Mouse (Mus musculus) heart, embryonic 16.5 days (tissue): ENCODE results near the gene Wwtr1. TPM values are rescaled to one million over a fixed set of nuclear protein-coding genes. Genes with fewer than 3 reads are reported as not detected.

Experiments
- ATAC-seq: fragments of 200-750 bp; cut with Nextera tagmentation; replicated peaks from 2 replicates; pipeline ENCODE4 v1.8.0; 2017; ENCODE audit warnings: moderate number of reproducible peaks; ENCODE audit not compliant: insufficient read depth, low FRiP score; ENCODE audit errors: extremely low read depth
- H3K27ac ChIP-seq: fragments of 300-500 bp; sonication (generic); 2 replicates; pipeline ENCODE4 v1.5.1; 2014; ENCODE audit warnings: mild to moderate bottlenecking, low read length, control low read depth, moderate library complexity
- H3K27me3 ChIP-seq: fragments of 300-500 bp; sonication (generic); 2 replicates; pipeline ENCODE4 v1.6.1; 2014; ENCODE audit warnings: low read length, mixed read lengths; ENCODE audit not compliant: control insufficient read depth, insufficient read depth
- H3K36me3 ChIP-seq: fragments of 300-500 bp; sonication (generic); 2 replicates; pipeline ENCODE4 v1.6.1; 2014; ENCODE audit not compliant: control insufficient read depth, insufficient read depth
- H3K4me1 ChIP-seq: fragments of 300-500 bp; sonication (generic); 2 replicates; pipeline ENCODE4 v1.6.1; 2014; ENCODE audit warnings: low read length, mixed read lengths; ENCODE audit not compliant: control insufficient read depth, insufficient read depth
- H3K4me2 ChIP-seq: fragments of 300-500 bp; sonication (generic); 2 replicates; pipeline ENCODE4 v1.6.1; 2014; ENCODE audit warnings: low read depth, mild to moderate bottlenecking, control low read depth, low read length
- H3K4me3 ChIP-seq: fragments of 300-500 bp; sonication (generic); 2 replicates; pipeline ENCODE4 v1.5.1; 2014; ENCODE audit warnings: mild to moderate bottlenecking, control low read depth, low read length
- H3K9ac ChIP-seq: fragments of 300-500 bp; sonication (generic); 2 replicates; pipeline ENCODE4 v1.6.1; 2014; ENCODE audit warnings: low read length, control low read depth
- H3K9me3 ChIP-seq: fragments of 300-500 bp; sonication (generic); replicated peaks from 2 replicates; pipeline ENCODE4 v1.6.1; 2016; ENCODE audit warnings: low read length; ENCODE audit not compliant: control insufficient read depth
- WGBS: fragments of 180-500 bp; shearing (Covaris S2); extraction: QIAGEN DNeasy Blood & Tissue Kit; methylation state at CpG from one replicate; pipeline ENCODE4 v1.1.7; 2014; 5-methylcytosine and 5-hydroxymethylcytosine counted together
- polyA plus RNA-seq: library from polyadenylated mRNA; unstranded; fragments of >200 nt; fragmentation: Nextera tagmentation; extraction: Ambion mirVana; gene quantifications from 2 replicates; pipeline ENCODE4 v1.2.1, GENCODE M21; 2015

The Wwtr1 gene
- polyA plus RNA-seq, 1 experiment from 2014 or later: 17.7 TPM

DNA sequence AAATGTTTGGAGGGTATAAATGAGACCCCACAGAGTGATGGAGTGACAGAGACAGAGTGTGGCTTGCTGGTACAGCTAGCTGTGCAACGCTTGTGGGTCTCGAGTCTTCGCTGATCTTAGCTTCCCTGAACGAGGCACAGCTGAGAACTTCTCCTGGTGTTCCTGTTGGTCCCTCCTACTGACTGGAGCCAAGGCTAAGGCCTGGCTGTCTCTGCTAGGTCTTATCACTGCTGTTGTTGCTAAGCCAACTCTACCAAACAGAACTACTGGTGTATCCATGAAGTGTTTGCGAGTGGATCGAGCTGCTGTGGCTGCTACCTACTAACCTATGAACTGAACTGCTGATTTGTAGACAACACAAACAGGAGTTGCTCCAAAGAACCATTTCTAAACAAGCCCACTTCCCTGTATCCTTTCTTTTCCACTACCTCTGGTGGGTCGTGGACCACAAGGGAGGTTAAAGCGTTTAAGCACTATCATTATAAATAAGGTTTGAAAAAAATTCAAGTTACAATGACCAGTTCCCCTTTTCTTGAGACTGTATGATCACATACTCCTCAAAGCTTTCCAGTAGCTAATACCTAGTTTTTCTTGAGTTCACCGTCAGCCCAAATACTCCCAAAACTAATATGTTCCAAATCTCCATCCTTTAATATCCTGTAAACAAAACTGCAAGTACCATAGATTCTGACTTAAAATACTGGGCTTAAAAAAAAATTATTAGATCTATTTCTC is 42.6 kb downstream of the Wwtr1 start:
- 67% methylated on average over 9 of the region's 9 CpGs for WGBS
- Histone ChIP-seq H3K4me3 (no peak overlapping the region), H3K27me3 (no peaks in the 10 kb centered on the region), H3K9ac (no peak overlapping the region), H3K27ac (peak overlapping the region; percentile 30), H3K4me1 (peaks cover 39% of the 10 kb centered on the region), H3K36me3 (no peaks in the 10 kb centered on the region), H3K4me2 (no peak overlapping the region), H3K9me3 (no peaks in the 10 kb centered on the region)
- 0 out of 2 replicates have a peak, but pooled peaks have one; percentile 47 for ATAC-seq

GRCm38 (mm10) chr3:57530836-57531235 is 44.9 kb downstream of the Wwtr1 start:
- H3K27me3 ChIP-seq: no peaks in the 10 kb centered on the region
- WGBS: 75% methylated on average over 1 of the region's 1 CpGs
- peaks cover 34% of the 10 kb centered on the region for H3K4me1 ChIP-seq
- no peak overlapping the region for H3K4me3 ChIP-seq
- no peak overlapping the region for H3K4me2 ChIP-seq
- H3K36me3 ChIP-seq: 0 out of 2 replicates have a peak, but pooled peaks cover 3% of the 10 kb centered on the region
- H3K27ac ChIP-seq: no peak overlapping the region
- H3K9ac ChIP-seq: no peak overlapping the region
- no peak for ATAC-seq
- H3K9me3 ChIP-seq: peaks cover 3% of the 10 kb centered on the region

GRCm38 (mm10) chr3:57530221-57530620 is 45.5 kb downstream of the Wwtr1 start:
- H3K4me1 ChIP-seq: peaks cover 32% of the 10 kb centered on the region
- H3K4me3 ChIP-seq: no peak overlapping the region
- H3K4me2 ChIP-seq: no peak overlapping the region
- H3K36me3 ChIP-seq: 0 out of 2 replicates have a peak, but pooled peaks cover 3% of the 10 kb centered on the region
- no peak overlapping the region for H3K9ac ChIP-seq
- H3K27me3 ChIP-seq: no peaks in the 10 kb centered on the region
- H3K27ac ChIP-seq: peak overlapping the region; percentile 57
- 79% methylated on average over 4 of the region's 4 CpGs for WGBS
- peaks cover 3% of the 10 kb centered on the region for H3K9me3 ChIP-seq
- peak; percentile 35; the same call in 1 of the 2 replicates for ATAC-seq

- Histone ChIP-seq H3K4me2 (no peak overlapping the region), H3K4me1 (peaks cover 14% of the 10 kb centered on the region), H3K27ac (no peak overlapping the region), H3K9ac (no peak overlapping the region), H3K36me3 (peaks cover 5% of the 10 kb centered on the region; the same call in 1 of the 2 replicates), H3K27me3 (no peaks in the 10 kb centered on the region), H3K9me3 (peaks cover 3% of the 10 kb centered on the region), H3K4me3 (no peak overlapping the region)
- ATAC-seq: no peak
These were observed 48.6 kb downstream of the Wwtr1 start for GRCm38 (mm10) chr3:57527154-57527553.

DNA sequence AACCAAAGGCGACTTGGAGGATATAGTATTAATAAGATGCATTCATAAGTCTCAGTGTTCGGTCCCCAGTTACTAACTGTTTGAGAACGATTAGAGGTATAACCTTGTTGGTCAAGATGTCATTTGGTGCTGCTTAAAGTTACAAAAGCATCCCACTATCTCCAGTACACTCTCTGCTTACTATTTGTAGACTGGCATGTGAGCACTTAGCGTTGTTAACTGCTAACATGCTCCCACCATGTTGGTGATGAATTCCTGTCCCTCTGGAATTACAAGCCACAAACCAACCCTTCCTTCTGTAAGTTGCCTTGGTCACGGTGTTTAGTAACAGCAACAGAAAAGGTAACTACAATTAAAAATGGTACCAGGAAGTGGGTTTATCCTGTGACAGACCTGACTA is 52.6 kb downstream of the Wwtr1 start:
- WGBS: 68% methylated on average over 5 of the region's 5 CpGs
- ATAC-seq: no peak
- H3K4me1 ChIP-seq: no peaks in the 10 kb centered on the region
- no peak overlapping the region for H3K4me3 ChIP-seq
- H3K27ac ChIP-seq: peak overlapping the region; percentile 18; the same call in 1 of the 2 replicates
- no peak overlapping the region for H3K9ac ChIP-seq
- H3K27me3 ChIP-seq: no peaks in the 10 kb centered on the region
- H3K9me3 ChIP-seq: peaks cover 3% of the 10 kb centered on the region
- H3K36me3 ChIP-seq: peaks cover 5% of the 10 kb centered on the region; the same call in 1 of the 2 replicates
- no peak overlapping the region for H3K4me2 ChIP-seq

DNA sequence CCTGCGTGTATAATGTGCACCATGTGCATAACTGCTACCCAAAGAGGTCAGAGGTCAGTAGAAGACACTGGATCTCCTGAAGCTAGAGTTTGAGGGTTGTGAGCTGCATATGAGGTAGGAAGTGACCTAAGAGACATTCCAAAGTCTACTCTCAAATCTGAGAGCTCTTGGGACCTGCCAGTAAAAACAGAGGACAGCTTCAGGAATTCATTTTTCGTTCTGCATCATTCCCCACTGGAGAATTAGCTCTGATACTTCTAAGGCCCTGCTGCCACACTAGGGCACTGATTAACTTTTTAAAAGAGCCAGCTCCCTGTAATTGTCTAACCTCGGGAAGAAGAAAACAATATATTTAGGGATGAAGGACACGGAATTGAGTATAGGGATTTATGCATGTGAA is 53.8 kb downstream of the Wwtr1 start:
- 82% methylated on average over 4 of the region's 4 CpGs for WGBS
- no peak overlapping the region for H3K4me3 ChIP-seq
- peaks cover 3% of the 10 kb centered on the region for H3K9me3 ChIP-seq
- H3K9ac ChIP-seq: no peak overlapping the region
- no peak overlapping the region for H3K4me2 ChIP-seq
- no peak overlapping the region for H3K27ac ChIP-seq
- H3K4me1 ChIP-seq: no peaks in the 10 kb centered on the region
- peaks cover 5% of the 10 kb centered on the region; the same call in 1 of the 2 replicates for H3K36me3 ChIP-seq
- H3K27me3 ChIP-seq: no peaks in the 10 kb centered on the region
- no peak for ATAC-seq

- Histone ChIP-seq H3K9ac (no peak overlapping the region), H3K9me3 (no peaks in the 10 kb centered on the region; the same call in 1 of the 2 replicates), H3K4me2 (no peak overlapping the region), H3K4me1 (no peaks in the 10 kb centered on the region), H3K27ac (no peak overlapping the region), H3K27me3 (no peaks in the 10 kb centered on the region), H3K36me3 (peaks cover 2% of the 10 kb centered on the region; the same call in 1 of the 2 replicates), H3K4me3 (no peak overlapping the region)
- 92% methylated on average over 7 of the region's 7 CpGs for WGBS
- no peak for ATAC-seq
These were observed 55.7 kb downstream of the Wwtr1 start for GRCm38 (mm10) chr3:57519995-57520394.

GRCm38 (mm10) chr3:57516146-57516545 is 59.6 kb downstream of the Wwtr1 start:
- no peak overlapping the region for H3K4me3 ChIP-seq
- no peak overlapping the region for H3K4me2 ChIP-seq
- WGBS: 64% methylated on average over 4 of the region's 4 CpGs
- H3K27ac ChIP-seq: peak overlapping the region; percentile 64
- H3K9ac ChIP-seq: no peak overlapping the region
- peaks cover 4% of the 10 kb centered on the region for H3K4me1 ChIP-seq
- no peaks in the 10 kb centered on the region; the same call in 1 of the 2 replicates for H3K9me3 ChIP-seq
- no peaks in the 10 kb centered on the region for H3K36me3 ChIP-seq
- no peak; the same call in 1 of the 2 replicates for ATAC-seq
- H3K27me3 ChIP-seq: no peaks in the 10 kb centered on the region

DNA sequence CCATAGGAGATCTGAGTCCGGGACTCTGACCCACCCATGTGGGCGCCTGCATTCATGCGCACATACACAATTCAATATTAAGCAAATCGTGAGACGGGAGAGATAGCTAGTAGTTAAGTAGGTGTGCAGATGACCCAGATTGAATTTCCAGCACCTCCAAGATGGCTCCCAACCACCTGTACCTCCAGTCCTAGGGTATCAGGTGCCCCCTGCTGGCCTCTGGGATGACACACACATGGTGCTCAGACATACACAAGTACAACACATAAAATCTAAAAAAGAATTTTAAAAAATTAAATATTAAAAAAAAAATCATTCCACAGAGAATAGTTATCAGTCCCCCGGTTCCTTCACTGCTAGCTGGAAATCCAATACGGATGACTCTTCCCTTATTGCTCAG is 60.7 kb downstream of the Wwtr1 start:
- H3K9me3 ChIP-seq: no peaks in the 10 kb centered on the region; the same call in 1 of the 2 replicates
- no peak overlapping the region for H3K27ac ChIP-seq
- no peak overlapping the region for H3K9ac ChIP-seq
- no peak overlapping the region for H3K4me2 ChIP-seq
- no peak overlapping the region for H3K4me3 ChIP-seq
- no peaks in the 10 kb centered on the region for H3K27me3 ChIP-seq
- no peaks in the 10 kb centered on the region for H3K36me3 ChIP-seq
- H3K4me1 ChIP-seq: peaks cover 5% of the 10 kb centered on the region
- ATAC-seq: no peak
- WGBS: 95% methylated on average over 7 of the region's 7 CpGs
